Comparison of ENCODE assay signal across 19 mouse cellular contexts in genomic region chr7:115758172-115758571, GRCm38 (mm10).
A peak's percentile ranks its signal among the peaks of the same experiment; 100 is the strongest.
DNase-seq lines count a peak whose midpoint lies in the region; TF ChIP-seq lines count a peak whose summit lies in the region.
"Had no signal": no experiment of that assay in that cellular context is flagged by ENCODE, and none has a peak within 500 bp of the region (broad histone marks: within the 10 kb centered on the region; RNA-seq: fewer than 3 reads in every experiment).

No protein-coding gene starts in this region.

- TF ChIP-seq POLR2A in myocyte (IDR thresholded peaks at IDR 0.05; ENCODE audit: insufficient read length, low read depth) = no peak

- H3K79me2 ChIP-seq in myocyte (ENCODE audit: control insufficient read depth, insufficient read depth) = no peaks in the 10 kb centered on the region

- no peak overlapping the region for H3K4me2 ChIP-seq in myocyte (ENCODE audit: low read depth)
- H3K4me2 ChIP-seq: embryonic facial prominence, embryonic 13.5 days; embryonic facial prominence, embryonic 15.5 days; forebrain, embryonic 12.5 days had no signal

- H3K36me3 ChIP-seq in myocyte (ENCODE audit: control insufficient read depth, insufficient read depth) = no peaks in the 10 kb centered on the region
- H3K36me3 ChIP-seq: embryonic facial prominence, embryonic 13.5 days; embryonic facial prominence, embryonic 15.5 days; forebrain, embryonic 10.5 days; forebrain, embryonic 12.5 days had no signal

- no peaks in the 10 kb centered on the region for H3K27me3 ChIP-seq in myocyte (ENCODE audit: control insufficient read depth, insufficient read depth, insufficient read length)
- H3K27me3 ChIP-seq: embryonic facial prominence, embryonic 13.5 days; embryonic facial prominence, embryonic 15.5 days; forebrain, embryonic 12.5 days; Patski had no signal

- DNase-seq in adrenal gland, adult 2 months = peak; percentile 63
- no peak for DNase-seq in adrenal gland, postnatal 4 days (ENCODE audit: low spot score in 2 of 2)
- DNase-seq in Muller cell, postnatal 12 days (ENCODE audit: inconsistent ontology term) = peak; percentile 14
- peak; percentile 6 for DNase-seq in adrenal gland, postnatal 25 days
- no peak for DNase-seq in urinary bladder, adult 18-20 months (ENCODE audit: low spot score in 2 of 2)
- DNase-seq in heart, adult 8-10 months (ENCODE audit: low spot score) = no peak
- DNase-seq: cerebellum, adult 11-12 months; cerebellum, adult 2 months; cerebellum, adult 9-10 months; cerebellum, postnatal 14 days; cerebellum, postnatal 36 days; embryo, embryonic 11 days had no signal

- H3K4me3 ChIP-seq in myocyte = no peak overlapping the region
- H3K4me3 ChIP-seq: embryonic facial prominence, embryonic 13.5 days; embryonic facial prominence, embryonic 15.5 days; erythroblast, embryonic 14.5 days; forebrain, embryonic 10.5 days; forebrain, embryonic 12.5 days had no signal

- no peak overlapping the region for H3ac ChIP-seq in myocyte (ENCODE audit: control insufficient read depth, insufficient read length)

TF ChIP-seq in myocyte, 11 proteins besides CTCF, POLR2A, EP300 and RAD21:
- TF ChIP-seq CEBPB (IDR thresholded peaks at IDR 0.05; ENCODE audit: insufficient read depth, poor library complexity, severe bottlenecking) (no peak), E2F4 (IDR thresholded peaks at IDR 0.05; ENCODE audit: insufficient read depth) (no peak), SRF (IDR thresholded peaks at IDR 0.05; ENCODE audit: control insufficient read depth, insufficient read length, low read depth) (no peak), USF1 (IDR thresholded peaks at IDR 0.05; ENCODE audit: low read depth) (peak; percentile 5), TCF3 (IDR thresholded peaks at IDR 0.05; ENCODE audit: insufficient read length, low read depth) (no peak), MYOD1 (IDR thresholded peaks at IDR 0.05; ENCODE audit: control insufficient read depth in 1 of 3, insufficient read length in 2 of 3, low read depth in 2 of 3) (peak in 1 of 3 experiments; percentile 57), MYOG (IDR thresholded peaks at IDR 0.05; ENCODE audit: control insufficient read depth in 1 of 3, insufficient read depth in 1 of 3, insufficient read length in 2 of 3, low read depth in 2 of 3) (peak in 1 of 3 experiments; percentile 39), POLR2AphosphoS2 (IDR thresholded peaks at IDR 0.05; ENCODE audit: insufficient read length, low read depth) (no peak), REST (IDR thresholded peaks at IDR 0.05; ENCODE audit: insufficient read depth, insufficient read length) (no peak), TCF12 (IDR thresholded peaks at IDR 0.05; ENCODE audit: insufficient read depth, poor library complexity, severe bottlenecking) (no peak), MAX (IDR thresholded peaks at IDR 0.05; ENCODE audit: low read depth) (no peak)

Comparison
In these comparisons a context has a peak if more than half of its experiments do, and no peak if none do; other contexts are left out.
1. DNase-seq: peak in adrenal gland, adult 2 months (single experiment), Muller cell, postnatal 12 days (single experiment) and adrenal gland, postnatal 25 days (single experiment); none in adrenal gland, postnatal 4 days (0 of 2), urinary bladder, adult 18-20 months (0 of 2) and heart, adult 8-10 months (single experiment).